Mouse (Mus musculus) telencephalon, adult 2 months (tissue): ENCODE data around the gene Dars.

Source experiments
- DNase-seq: peaks from one replicate; pipeline ENCODE4 v3.0.0-alpha.2; 2011; ENCODE audit warnings: low read depth, low spot score

The Dars gene

DNA sequence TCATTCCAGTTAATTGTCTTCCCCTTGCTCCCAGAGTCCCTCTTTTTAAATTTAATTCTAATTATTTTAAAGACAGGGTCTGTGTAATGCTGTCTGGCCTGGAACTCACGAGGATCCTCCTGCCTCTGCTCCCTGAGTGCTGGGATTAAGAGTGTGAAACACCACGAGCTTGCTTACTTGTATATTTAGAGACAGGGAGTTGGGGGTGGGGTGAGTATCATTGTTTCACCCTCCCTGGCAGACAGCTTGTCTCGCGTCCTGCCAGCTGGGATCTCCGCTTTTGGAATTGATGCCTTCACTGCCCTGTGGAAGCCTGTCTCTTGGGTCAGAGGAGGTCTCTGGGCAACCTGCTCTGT, 343 bp upstream of the Dars start:
- no peak for DNase-seq

DNA sequence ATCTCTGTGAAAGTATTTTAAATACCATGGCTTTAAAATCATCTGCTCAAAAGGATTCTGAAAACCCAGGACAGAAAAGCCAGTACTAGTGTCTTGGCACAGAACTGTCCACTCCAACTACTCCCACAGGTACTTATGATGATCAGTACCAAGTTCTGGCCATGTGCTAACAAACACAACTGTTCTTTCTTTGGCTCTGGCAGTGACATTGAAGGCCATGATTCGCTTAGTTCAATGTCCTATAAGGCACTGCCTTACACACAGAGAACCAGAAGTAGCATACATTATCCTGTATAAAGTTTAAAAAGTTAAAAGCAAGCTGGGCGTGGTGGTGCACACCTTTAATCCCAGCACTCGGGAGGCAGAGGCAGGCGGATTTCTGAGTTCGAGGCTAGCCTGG, 6.0 kb downstream of the Dars start:
- DNase-seq, result no peak

DNA sequence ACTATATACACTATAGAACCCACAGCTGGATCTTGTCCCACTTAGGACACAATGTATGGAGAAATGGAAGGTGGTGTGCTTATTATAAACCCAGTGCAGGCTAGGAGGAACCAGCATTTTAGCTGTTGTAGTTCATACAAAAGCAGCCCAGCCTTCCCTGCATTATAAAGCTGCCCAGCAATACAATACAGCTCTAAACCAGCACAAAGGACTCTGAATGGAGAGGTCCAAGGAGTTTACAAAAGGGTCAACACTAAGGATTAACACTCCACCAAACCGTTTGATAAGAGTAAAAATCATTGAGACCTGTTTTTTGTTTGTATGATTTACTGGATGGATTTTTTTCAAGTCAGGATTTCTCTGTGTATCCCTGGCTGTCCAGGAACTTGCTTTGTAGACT, 10.3 kb downstream of the Dars start:
- DNase-seq, result no peak

DNA sequence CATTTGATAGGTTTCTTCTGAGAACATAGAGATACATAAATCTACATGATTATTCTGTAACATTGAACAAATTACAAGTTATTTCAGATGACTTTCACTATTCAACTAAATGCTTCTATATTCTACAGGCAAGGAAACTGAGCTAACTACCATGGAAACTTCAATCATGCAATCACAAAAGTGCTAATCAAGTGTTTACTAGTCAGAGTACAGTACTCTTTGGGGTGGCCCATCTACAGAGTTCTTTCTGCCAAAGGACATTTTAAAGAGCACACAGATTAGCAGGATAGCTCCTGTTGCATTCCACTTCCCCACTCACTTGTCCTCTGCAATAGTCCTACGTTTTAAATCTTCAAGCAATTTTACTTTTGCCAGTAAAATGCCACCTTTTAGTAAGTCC, 11.5 kb downstream of the Dars start:
- no peak for DNase-seq

DNA sequence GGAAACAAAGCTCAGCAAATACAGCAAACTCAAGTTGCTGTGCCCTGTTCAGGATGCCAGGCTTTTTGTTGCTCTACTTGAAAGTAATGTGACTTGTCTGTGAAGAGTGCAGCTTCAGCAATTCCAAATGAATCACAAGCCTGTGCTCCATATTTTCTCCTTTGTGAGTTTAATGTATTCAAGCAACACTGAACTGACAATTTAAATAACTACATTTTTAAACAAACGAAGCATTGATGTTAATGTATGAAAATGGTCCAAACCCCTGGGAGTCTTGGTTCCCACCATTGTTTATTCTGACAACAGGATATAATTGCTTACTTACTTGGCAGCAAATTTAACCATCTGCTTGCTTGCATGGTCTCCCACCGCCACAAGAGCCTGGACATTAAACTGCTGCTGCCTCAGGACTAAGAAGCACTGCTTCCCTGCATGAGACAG, 12.1 kb downstream of the Dars start:
- peak; percentile 9 for DNase-seq

DNA sequence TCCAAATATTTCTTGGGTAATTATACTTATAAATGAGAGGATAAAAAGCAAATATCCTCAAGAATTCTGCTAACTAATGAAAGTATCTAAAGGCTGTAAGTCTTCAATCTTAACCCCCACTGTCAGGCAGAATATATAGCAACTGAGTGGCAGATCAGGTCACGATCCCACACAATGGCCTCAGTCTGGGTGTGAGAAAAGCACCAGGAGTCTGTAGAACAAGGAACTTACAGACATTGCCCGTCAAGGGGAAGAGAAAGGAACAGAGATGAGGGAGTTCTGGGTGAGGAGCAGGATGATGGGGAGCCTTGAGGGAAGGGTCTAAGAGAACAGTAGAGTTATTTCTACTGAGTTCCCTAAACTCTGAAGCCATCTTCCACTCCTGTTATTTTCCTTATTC, 16.2 kb downstream of the Dars start:
- no peak for DNase-seq

DNA sequence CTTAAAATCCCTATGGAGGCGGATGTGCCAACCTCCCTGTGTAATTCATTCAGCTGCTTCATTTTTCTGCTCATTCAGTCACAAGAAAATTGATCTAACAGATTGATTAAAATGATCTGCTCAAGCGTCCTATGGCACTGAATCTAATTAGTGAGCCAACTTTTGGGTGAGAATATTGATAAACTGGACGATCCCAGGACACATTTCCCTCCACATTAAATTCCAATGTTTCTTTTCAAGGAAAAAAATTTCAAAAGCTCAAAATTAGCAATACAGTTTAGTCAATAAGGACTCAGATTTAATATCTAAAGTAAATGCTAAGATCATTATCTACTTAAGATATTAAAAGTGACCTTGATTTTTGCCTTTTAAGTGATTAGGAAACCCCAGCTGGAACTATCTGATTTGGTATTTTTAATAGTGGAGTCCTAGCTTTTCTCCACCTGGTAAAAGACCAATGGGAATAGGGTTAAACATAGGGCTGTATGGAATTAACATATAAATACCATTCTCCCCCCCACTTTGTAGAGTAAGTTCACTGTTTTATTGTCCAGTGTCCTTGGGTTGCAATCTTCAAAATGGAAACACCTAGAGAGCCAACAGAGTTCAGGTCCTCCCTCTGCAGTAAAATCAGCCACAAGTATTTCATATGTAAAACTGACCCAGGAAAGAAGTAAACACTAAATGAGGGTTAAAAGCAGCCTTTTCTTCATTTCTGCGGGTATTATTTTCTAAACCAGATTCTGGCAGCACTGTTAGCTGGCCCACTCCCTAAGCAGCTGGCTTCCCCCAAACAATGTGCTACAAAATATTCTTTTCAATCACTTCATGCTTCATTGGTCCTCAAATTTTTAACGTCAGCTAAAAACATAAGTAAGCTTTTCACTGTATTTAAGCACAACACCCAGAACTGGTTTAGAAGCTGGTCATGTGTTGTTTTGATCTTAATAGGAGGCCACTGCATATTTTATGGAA, 16.9 kb downstream of the Dars start:
- no peak for DNase-seq

DNA sequence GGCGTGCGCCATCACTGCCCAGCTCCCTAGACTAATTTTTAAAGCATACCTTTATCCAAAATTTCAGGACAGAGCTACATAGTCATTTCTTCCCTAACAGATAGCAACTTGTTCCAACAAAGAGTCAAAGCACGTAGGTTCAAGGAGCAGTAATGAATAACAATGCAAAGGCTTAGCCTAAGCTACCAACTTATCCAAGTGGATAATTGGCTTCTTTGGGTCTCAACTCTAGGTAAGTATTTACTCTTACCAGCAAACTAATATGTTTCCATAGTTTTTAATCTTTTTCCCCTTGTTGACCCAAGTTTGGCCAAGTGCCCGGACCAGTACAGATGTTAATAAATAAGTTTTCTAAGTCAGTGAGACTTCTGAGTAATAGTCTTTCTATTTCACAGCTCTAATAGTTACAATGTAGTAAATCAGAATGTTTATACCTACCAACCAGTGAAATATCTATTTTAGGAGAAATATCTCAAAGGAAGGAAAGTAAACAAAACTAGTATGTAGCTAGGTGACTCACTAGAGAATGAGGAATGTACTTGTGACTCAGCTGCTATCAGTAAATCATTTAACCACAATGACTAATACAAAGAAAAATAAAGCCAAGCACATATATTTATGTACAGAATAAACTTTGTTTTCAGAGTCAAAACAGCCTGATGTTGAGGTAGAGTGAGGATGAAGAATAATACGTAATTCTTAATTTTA, 18.3 kb downstream of the Dars start:
- DNase-seq, result no peak

DNA sequence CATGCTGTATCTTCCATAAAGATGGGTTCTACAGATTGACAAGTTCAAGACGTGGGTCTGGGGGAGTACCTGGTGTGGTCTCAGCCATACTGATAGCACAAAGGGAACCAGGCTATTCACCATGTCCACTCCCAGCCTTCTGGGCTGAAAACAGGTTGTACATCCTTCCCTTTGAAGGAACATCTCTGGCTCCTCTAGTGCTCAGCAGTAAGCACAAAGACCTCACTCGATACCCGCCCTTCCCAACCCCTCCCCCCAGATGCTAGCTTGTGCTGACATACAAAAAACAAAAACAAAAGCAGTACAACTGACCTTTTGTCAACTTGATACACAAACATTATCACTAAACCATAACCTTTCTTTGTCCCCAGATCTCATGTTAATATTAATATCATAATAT, 22.5 kb downstream of the Dars start:
- DNase-seq, result no peak

DNA sequence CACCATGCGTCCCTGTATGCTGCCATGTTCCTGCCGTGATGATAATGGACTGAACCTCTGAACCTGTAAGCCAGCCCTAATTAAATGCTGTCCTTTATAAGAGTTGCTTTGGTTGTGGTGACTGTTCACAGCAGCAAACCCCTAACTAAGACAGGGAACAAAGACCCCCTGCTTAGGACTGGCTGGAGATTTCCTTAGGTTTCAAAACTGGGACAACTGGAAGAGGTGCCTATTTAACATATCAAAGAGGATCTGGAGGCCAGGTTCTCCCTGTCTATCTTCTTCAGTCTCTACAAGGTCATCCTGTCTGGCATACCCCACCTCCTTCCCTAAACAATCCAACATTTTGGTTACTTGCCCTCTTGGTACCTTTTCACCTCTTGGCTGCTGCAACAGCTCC, 24.8 kb downstream of the Dars start:
- no peak for DNase-seq

DNA sequence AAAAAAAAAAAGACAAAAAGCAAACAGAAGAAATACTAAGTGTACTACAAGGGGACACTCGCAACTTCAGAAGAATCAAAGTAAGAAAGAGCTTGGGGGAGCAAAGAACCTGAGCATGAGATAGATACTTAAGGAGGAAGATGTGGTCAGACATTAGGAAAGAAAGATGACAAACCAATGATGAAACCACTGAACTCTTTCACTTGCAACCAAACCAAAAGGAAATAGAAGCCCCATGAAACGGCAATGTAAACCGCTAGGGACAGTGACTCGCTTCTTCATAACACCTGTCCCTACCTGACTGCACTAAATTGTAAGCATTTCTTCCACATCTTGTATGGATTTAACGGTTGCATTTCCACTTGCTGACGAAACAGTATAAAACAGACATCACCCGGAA, 30.7 kb downstream of the Dars start:
- DNase-seq, result no peak

DNA sequence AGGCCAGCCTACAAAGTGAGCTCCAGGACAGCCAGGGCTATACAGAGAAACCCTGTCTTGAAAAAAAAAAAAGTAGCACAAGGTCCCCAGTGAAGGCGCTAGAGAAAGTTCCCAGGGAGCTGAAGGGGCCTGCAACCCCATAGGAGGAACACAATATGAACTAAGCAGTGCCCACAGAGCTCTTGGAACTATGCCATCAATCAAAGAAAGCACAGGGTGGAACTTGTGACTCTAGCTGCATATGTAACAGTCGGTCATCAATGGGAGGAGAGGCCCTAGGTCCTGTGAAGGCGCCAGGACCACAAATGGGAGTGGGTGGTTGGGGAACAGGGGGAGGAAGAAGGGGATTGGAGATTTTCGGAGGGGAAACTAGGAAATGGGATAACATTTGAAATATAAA, 40.3 kb downstream of the Dars start:
- no peak for DNase-seq

DNA sequence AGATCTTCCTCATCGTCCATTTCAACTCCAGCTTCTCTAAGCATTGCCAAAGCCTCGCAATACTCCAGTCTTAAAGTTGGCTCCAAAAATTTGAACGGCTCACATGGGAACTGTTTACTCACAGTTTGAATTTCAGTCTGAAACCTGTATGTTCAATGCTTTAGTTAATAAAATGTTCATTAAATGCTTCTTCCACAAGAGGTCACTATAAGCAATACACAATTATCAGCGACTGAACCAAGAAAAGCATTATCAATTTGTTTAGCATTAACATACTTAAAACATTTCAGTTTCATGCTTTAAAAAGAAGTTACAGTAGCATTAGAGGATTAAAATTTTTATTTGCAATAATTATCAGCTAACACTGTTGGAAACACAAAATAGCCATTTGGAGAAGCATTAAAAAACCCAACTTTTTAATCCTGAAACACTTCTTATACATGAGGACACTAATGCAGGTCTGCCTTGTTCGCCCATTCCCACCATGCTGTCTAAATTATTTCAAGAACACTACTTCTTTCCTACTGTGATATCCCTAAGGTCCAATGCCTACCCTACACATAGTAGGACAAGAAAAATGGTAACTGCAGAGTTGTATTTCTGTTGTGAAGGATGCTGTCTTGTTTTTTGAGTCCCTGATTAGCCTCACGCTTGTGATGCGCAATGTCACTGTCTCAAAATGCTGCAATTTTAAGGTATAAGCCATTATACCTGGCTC, 44.9 kb downstream of the Dars start:
- no peak for DNase-seq

DNA sequence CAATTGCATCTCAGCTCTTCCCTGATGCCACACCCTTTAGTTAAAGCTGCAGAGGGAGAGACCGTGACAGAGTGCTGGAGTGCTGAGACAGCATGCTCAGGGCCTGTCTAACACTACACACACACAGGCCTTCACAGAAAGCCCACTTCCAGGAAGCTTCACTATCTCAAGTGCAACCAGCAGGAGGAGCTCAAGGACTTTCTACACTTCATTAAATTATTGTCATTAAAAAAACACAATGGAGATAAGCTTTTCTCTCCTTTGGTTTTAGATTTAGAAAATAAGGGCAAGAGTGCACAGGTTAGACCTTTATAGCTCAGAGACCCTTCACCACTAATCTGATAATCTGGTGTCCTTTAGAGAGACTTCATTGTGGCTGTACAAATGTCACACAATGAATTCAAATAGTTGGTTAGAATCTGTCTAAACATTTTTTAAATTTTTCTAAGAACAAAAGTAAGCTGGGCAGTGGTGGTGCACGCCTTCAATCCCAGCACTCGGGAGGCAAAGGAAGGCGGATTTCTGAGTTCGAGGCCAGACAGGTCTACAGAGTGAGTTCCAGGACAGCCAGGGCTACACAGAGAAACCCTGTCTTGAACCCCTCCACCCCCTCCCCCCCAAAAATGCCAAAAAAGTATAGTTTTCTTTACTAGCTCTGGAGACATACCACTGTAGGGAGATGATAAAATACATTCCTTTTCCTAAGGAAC, 48.3 kb downstream of the Dars start:
- DNase-seq, result no peak

DNA sequence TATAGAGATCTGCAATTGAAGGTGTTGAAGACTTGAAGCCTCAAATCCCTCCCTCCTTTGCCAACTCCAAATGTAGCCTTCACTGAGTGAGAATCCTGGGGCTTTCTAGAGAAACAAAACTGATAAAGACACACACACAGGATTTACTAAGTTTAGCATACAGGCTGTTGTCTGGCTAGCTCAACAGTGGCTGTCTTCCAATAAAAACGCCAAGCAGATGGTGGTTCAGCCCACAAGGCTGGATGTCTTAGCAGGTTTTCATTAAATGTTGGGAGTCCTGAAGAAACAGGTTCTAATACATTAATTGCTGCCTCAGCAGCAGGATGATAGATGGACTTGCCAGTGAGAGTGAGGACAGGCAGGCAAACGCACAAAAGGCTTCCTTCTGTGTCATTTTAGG, 56.6 kb downstream of the Dars start:
- DNase-seq, result peak; percentile 71

DNA sequence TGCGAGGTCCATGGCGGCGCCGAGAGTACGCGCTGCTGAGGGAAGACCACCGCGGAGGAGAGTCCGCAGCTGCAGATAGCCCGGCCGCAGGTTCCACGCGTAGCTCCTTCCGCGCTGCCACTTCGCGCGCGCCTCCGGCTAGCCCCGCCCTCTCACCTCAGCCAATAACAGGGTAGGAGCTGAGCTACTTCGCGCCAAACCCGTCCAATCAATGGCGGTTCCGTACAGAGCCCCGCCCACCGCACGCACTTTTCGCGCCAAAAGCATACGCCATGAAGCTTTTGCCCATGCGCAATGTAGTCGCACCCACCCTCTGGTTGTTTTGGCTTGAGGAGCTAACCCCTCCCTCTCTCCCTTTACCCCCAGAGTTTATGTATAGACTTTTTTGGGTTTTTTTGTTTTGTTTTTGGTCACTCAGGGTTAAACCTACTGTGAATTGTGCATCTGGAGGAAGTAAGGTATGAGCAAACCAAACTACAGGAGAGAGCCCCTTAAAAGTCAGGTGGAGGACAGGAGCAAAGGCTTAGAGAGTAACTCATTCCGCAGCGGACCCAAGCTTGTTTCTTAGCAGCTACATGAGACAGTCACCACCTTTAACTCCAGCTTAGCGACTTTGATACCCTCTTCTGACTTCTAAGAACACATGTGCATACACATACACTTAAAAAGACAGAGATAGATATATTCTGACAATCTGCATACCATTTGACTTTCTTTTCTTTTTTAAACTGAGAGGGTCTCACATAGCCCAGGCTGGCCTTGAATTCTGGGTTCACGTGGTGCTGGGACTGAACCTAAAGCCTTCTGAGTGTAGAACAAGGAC, 57.4 kb downstream of the Dars start, which contains the start of gene Mcm6:
Gene Mcm6 (minus strand): TSS at position 111 of the 823 bp plus-strand sequence.
- DNase-seq, result peak; percentile 88

DNA sequence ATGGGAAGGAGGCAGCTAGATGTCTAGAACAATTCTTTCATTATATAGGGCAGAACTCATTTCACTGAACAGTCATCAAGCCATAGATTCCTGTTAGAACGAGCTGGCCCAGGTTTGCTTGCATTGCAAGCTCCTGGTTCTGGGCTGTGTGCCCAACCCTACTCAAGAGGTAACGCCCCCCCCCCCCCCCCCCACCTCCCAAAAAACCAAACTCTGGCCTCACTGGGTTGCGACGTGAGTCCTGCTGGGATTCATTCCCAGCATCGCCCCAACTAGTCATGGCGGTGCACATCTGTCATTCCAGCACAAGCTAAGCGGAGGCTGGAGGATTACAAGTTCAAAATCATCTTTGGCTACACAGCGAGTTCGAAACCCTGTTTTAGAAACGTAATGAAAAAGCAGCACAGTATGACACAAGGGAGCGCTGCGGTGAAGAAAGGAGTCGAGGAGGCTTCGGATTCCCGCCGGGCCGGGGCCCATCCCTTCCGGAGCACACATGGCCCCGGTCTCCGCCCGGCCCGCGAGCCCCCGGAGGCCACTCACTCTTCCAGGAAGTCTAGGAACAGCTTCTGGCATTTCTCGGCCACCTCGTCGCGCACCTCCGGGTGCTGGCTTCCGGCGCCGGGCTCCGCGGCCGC, 58.1 kb downstream of the Dars start:
- DNase-seq, result no peak

DNA sequence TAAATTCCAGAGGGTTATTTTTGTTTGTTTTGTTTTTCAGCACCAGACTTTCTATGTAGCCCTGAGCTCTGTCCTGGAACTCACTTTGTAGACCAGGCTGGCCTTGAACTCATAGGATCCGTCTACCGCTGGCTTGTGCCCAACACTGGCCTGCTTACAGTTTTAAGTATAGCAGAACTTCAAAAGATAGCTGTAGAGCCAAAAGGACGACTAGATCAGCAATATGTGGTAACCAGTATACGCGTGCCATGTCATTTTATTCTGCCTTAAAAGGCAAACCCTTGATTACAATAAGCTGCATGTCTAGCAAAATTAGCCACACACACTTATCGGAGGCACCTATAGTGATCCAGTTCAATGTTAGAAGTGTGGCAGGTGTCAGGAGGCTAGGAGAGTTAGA, 58.9 kb downstream of the Dars start:
- no peak for DNase-seq

DNA sequence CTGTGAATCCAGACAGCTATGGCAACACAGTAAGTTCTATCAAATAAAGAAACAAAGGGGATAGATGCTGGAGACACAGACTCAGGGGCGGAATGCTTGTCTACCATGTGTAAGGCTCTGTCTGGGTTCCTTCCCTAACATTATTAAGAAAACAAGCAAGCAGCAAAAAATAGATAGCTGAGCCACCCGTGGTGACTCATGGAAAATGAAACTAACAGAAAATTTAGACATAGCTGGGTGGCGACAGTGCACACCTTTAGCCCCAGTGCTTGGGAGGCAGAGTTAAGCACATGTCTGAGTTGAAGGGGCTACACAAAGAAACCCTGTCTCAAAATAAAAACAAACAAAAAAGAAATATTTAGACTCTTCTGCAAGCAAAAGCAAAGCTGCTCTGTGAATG, 59.7 kb downstream of the Dars start:
- DNase-seq, result no peak

DNA sequence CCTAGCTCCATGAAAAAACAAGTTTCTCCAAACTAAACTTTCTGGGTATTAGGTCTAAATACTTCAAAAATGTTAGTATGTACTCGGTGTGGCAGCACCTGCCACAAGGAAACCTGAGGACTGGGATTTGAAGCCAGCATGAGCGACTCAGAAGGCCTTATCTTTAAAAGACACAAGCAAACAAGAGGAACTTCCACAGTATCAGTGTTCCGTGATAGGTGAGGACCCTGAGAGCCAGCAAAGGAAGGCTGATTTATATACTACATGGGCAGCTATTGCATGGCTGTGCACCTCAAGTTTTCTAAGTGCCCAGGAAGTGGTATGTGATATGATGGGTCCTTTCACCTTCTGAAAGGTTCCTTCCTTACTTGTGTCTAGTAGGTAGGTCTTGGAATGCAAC, 64.1 kb downstream of the Dars start:
- no peak for DNase-seq
